Mouse (Mus musculus) heart, adult 8-10 months (tissue): ENCODE measurements around the gene Sh2b2. TPM values are rescaled to one million over a fixed set of nuclear protein-coding genes. Genes with fewer than 3 reads are reported as not detected.
A peak's percentile ranks its signal among the peaks of the same experiment; 100 is the strongest.

Experiments
- DNase-seq: peaks from one replicate; pipeline ENCODE4 v3.0.0; 2022; ENCODE audit warnings: low spot score
- total RNA-seq, 4 experiments: library from RNA; stranded (reverse); gene quantifications; 2 replicates each; pipeline ENCODE4 v1.2.4; 2022

Sh2b2 gene
- total RNA-seq = under 1 TPM; 0.24 to 0.82 (median 0.53) TPM

GRCm38 (mm10) chr5:136246452-136246838 lies at the start of gene Sh2b2:
Sh2b2 (minus strand) TSS chr5:136246556.
- DNase-seq = no peak

- peak; percentile 15 for DNase-seq
These were observed 46.6 kb upstream of the Sh2b2 start for GRCm38 (mm10) chr5:136292971-136293418.

GRCm38 (mm10) chr5:136292361-136292760 lies 46.0 kb upstream of the Sh2b2 start:
- no peak for DNase-seq

DNA sequence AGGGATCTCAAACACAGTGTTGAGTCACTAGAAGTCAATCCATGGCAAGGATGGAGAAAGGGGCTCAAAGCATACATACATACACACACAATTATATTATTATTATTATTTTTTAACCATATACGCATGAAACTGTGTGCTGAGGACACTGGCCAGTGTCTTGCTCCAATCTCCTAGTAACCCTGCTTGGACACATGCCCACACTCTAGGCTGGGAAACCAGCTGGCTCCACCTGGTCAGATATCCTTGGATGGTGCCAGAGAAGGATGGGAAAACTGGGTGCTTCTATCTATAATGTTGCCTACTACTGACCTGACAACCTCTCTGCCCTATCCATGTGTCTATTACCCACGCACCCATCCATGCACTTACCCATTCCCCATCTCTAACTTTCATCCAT lies 45.2 kb upstream of the Sh2b2 start:
- no peak for DNase-seq

DNA sequence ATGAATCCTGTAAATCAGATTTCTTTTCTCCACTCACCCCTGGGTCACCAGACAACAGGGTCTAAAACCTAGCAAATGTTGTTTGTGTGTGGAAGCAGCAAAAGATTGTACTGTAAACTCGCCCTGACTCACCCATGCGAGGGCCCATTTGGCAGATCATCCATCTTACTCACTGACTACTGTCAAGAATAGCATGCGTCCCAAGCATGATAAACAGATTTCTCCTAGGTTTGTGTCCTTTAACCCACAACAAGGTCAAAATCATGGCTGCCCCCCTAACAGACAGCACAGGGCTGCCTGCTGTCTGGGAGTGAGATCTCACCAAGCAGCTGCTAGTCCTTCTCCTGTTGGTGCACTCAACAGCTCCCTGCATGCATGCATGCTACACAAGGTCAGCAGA lies 43.4 kb upstream of the Sh2b2 start:
- DNase-seq = no peak

DNA sequence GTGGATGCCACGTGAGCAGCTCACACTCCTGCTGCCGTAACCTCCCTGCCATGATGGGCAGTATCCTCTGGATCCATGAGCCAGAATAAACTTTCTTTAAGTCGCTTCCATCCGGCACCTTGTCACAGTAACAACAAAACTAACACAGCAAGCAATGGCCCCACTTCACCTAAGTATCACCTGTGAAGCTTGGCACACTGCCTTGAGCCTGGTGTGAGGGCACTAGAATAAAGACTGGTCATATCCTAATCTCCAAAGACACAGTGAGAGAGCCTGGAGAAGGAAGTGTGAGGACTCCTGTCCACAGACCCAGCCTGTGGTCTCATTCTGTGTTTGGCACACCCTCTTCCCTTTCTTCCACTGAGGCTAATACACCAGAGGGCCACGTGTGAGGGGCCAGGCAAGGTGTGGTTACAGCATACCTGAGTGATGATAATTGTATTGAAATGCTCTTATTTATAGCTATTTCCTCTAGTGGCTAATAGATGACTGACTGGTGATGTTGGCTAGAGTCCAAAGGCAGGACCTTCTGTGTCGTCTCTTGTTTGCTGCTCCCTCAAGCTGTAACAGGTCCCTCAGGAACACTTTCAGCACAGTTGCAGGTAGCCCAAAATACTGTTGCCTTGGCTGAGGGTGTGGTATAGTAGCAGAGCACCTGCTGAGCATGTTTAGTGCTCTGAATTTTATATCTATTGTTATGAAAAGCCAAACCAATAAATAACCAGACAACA lies 42.2 kb upstream of the Sh2b2 start:
- DNase-seq = no peak

- no peak for DNase-seq
These were observed 40.2 kb upstream of the Sh2b2 start for GRCm38 (mm10) chr5:136286566-136286965.

GRCm38 (mm10) chr5:136285106-136285505 lies 38.8 kb upstream of the Sh2b2 start:
- DNase-seq = no peak

DNA sequence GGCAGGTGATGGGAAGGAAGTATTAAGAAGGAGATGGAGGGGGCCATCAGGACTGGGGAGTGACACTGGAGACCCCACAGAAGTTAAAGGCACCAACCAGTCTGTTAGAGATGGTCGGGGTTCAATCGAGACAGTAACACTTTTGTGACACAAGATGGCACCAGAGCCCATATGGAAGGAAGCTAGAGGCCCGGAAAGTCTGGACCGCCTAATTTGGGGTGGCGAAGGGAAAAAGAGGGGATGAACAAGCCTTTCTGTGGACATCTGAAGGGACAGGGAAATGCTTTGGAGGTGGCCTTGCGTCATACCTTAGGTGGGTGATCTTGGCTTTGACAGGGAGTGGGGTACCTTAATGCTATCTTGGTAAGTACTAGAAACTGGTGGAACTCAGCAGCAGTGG lies 35.0 kb upstream of the Sh2b2 start:
- DNase-seq = peak; percentile 19

DNA sequence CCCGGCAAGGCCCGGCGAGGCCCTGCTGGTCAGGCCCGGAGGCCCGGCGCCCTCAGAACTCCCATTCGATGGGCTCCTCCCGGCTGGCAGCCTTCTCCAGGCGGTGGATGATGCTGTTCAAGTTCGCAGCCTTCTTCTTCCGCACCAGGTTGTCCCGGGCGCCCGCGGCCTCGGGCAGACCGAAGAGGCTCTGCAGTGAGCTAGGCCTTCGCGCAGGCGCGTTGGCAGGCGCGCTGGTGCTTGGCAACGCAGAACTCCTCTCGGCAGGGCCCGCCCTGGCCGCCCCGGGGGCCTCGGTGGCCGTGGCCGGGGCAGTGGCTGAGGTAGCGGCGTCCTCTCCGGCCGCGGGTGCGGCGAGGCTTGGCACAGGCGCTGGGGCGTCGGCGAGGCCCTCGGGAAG lies 28.4 kb upstream of the Sh2b2 start:
- no peak for DNase-seq

DNA sequence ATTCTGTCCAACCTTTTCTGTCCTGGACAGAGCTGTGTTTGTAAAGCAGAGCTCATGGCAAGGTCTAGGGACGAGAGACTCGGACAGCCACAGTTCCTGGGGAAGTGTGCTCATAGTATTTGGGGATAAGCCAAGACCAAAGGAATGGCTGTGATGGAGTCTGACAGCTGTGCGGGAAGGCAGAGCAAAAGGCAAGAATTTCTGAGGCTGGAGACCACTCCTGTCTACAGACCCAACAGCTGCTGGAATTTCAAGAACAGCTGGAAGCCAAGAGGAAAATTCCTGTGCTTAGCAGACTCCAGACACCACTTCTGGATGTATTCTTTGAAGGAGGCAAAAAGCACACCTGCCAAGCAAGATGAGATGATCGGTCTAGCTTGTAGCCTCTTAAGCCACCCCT lies 23.6 kb upstream of the Sh2b2 start:
- DNase-seq = no peak

DNA sequence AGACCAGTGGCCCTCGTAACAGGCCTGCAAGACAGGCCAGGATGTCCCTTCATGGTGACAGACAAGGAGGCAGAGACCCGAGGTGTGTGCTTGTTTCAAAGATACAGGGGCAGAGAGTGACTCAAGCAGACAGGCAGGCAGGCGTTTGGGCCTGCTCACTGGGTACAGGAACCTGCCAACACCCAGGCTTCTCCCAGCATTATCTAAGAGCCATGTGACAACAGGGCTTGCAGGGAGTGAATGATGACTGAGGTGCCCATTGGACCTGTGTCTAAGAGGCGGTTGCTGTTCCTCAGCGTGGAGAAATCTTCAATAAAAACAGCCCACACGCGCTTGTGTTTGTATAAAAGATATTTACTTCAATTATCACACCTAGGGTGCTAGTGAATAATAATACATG lies 19.7 kb upstream of the Sh2b2 start:
- DNase-seq = no peak

GRCm38 (mm10) chr5:136263342-136263741 lies 17.0 kb upstream of the Sh2b2 start:
- no peak for DNase-seq

- peak; percentile 60 for DNase-seq
These were observed 12.6 kb upstream of the Sh2b2 start for GRCm38 (mm10) chr5:136258919-136259318.

GRCm38 (mm10) chr5:136252899-136253298 lies 6.5 kb upstream of the Sh2b2 start:
- DNase-seq = peak; percentile 79

DNA sequence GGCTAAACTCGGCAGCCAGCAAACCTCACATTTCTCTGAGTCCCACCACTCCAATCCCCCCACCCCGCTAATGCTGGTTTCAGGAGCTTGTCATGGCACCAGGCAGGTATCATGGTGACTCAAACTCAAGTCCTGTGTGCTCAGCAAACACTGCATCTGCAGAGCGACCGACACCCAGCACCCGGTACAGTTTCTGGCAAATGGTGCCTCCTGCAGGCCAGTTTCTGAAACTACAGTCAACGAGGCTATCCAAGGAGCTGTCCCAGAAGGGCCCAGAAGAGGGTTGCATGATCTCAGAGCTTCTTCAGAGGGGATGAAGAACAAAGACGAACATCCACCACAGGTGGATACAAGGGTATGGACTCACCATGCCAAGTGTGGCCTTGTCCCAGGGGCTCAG lies 4.6 kb upstream of the Sh2b2 start:
- DNase-seq = no peak

- no peak for DNase-seq
These were observed 2.1 kb upstream of the Sh2b2 start for GRCm38 (mm10) chr5:136248441-136248840.

- no peak for DNase-seq
These were observed 560 bp downstream of the Sh2b2 start for GRCm38 (mm10) chr5:136245541-136246451.

- DNase-seq = peak; percentile 73
These were observed 1.4 kb downstream of the Sh2b2 start for GRCm38 (mm10) chr5:136244762-136245540.

GRCm38 (mm10) chr5:136243851-136244761 lies 2.2 kb downstream of the Sh2b2 start:
- DNase-seq = no peak

GRCm38 (mm10) chr5:136241161-136241560 lies 5.2 kb downstream of the Sh2b2 start:
- no peak for DNase-seq
